Mouse (Mus musculus): ENCODE results near the gene Stk31. TPM values are rescaled to one million over a fixed set of nuclear protein-coding genes. Genes with fewer than 3 reads are reported as not detected.

Stk31 gene
- total RNA-seq (2014; rRNA removed; ENCODE audit: low replicate concordance) (0.31 TPM in 1 of 2 replicates, not detected in the other), polyA plus RNA-seq (2015; fragmentation: Nextera tagmentation; extraction: Ambion mirVana) (not detected in 2 replicates)

- Histone ChIP-seq H3K4me2 (ENCODE audit: low read depth, low read length) (no peak within 1 kb of the TSS), H3K4me3 (ENCODE audit: low read depth, low read length) (no peak within 1 kb of the TSS), H3K4me1 (ENCODE audit: control insufficient read depth, insufficient read depth) (no peaks in the 10 kb centered on the region), H3K27ac (ENCODE audit: low read depth) (no peak within 1 kb of the TSS), H3K9ac (replicated peaks; ENCODE audit: low read depth, low read length) (no peak within 1 kb of the TSS), H3K9me3 (replicated peaks; ENCODE audit: control insufficient read depth, low read length) (no peaks in the 10 kb centered on the region), H3K27me3 (ENCODE audit: control insufficient read depth, insufficient read depth, low read length) (no peaks in the 10 kb centered on the region), H3K36me3 (replicated peaks; ENCODE audit: control insufficient read depth, insufficient read depth, low read length) (no peaks in the 10 kb centered on the region)
- ATAC-seq (ENCODE audit: insufficient read depth, low read depth) (no peak), DNase-seq (ENCODE audit: low spot score) (no peak)
- WGBS, result 77% methylated on average over 34 of the region's 34 CpGs
- no peak for TF ChIP-seq CTCF (IDR thresholded peaks at IDR 0.05; ENCODE audit: low read depth)
- TF ChIP-seq EP300 (IDR thresholded peaks at IDR 0.05; ENCODE audit: low read depth), result no peak
These were observed at the start of gene Stk31 for GRCm38 (mm10) chr6:49395316-49395715. TSS of gene Stk31 (plus strand) at chr6:49395604.

GRCm38 (mm10) chr6:49349826-49350225, 45.6 kb upstream of the Stk31 start:
- no peak overlapping the region for H3K4me3 ChIP-seq (ENCODE audit: low read depth, low read length)
- no peak overlapping the region for H3K4me2 ChIP-seq (ENCODE audit: low read depth, low read length)
- no peaks in the 10 kb centered on the region for H3K27me3 ChIP-seq (ENCODE audit: control insufficient read depth, insufficient read depth, low read length)
- H3K4me1 ChIP-seq (ENCODE audit: control insufficient read depth, insufficient read depth), result no peaks in the 10 kb centered on the region
- 84% methylated on average over 7 of the region's 7 CpGs for WGBS
- no peak for DNase-seq (ENCODE audit: low spot score)
- H3K9me3 ChIP-seq (replicated peaks; ENCODE audit: control insufficient read depth, low read length), result no peaks in the 10 kb centered on the region
- TF ChIP-seq EP300 (IDR thresholded peaks at IDR 0.05; ENCODE audit: low read depth) (no peak), CTCF (IDR thresholded peaks at IDR 0.05; ENCODE audit: low read depth) (no peak)
- ATAC-seq (ENCODE audit: insufficient read depth, low read depth), result no peak
- H3K36me3 ChIP-seq (replicated peaks; ENCODE audit: control insufficient read depth, insufficient read depth, low read length), result no peaks in the 10 kb centered on the region
- no peak overlapping the region for H3K9ac ChIP-seq (replicated peaks; ENCODE audit: low read depth, low read length)
- no peak overlapping the region for H3K27ac ChIP-seq (ENCODE audit: low read depth)

GRCm38 (mm10) chr6:49354613-49355012, 40.8 kb upstream of the Stk31 start:
- H3K4me2 ChIP-seq (ENCODE audit: low read depth, low read length), result no peak overlapping the region
- WGBS, result 37% methylated on average over 3 of the region's 3 CpGs
- H3K27ac ChIP-seq (ENCODE audit: low read depth), result no peak overlapping the region
- H3K27me3 ChIP-seq (ENCODE audit: control insufficient read depth, insufficient read depth, low read length), result no peaks in the 10 kb centered on the region
- no peak overlapping the region for H3K9ac ChIP-seq (replicated peaks; ENCODE audit: low read depth, low read length)
- H3K9me3 ChIP-seq (replicated peaks; ENCODE audit: control insufficient read depth, low read length), result no peaks in the 10 kb centered on the region
- ATAC-seq (ENCODE audit: insufficient read depth, low read depth) (no peak), DNase-seq (ENCODE audit: low spot score) (peak; percentile 29)
- H3K4me3 ChIP-seq (ENCODE audit: low read depth, low read length), result no peak overlapping the region
- TF ChIP-seq CTCF (IDR thresholded peaks at IDR 0.05; ENCODE audit: low read depth) (no peak), EP300 (IDR thresholded peaks at IDR 0.05; ENCODE audit: low read depth) (peak; percentile 56; the same call in 1 of the 2 replicates)
- no peaks in the 10 kb centered on the region for H3K4me1 ChIP-seq (ENCODE audit: control insufficient read depth, insufficient read depth)
- no peaks in the 10 kb centered on the region for H3K36me3 ChIP-seq (replicated peaks; ENCODE audit: control insufficient read depth, insufficient read depth, low read length)

DNA sequence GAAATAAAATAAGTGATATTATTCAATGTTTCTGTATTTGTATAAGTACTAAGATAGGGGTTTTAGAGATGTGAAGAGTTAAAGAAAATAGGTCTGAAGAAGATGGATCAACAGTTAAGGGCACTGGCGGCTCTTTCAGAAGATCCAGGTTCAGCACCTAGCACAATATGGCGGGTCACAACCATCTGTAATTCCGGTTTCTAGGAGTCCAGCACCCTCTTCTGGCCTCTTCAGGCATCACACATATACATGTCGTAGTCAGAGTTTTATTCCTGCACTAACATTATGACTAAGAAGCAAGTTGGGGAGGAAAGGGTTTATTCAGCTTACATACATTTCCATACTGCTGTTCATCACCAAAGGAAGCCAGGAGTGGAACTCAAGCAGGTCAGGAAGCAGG, 40.2 kb upstream of the Stk31 start:
- H3K4me1 ChIP-seq (ENCODE audit: control insufficient read depth, insufficient read depth), result no peaks in the 10 kb centered on the region
- H3K4me3 ChIP-seq (ENCODE audit: low read depth, low read length), result no peak overlapping the region
- H3K9ac ChIP-seq (replicated peaks; ENCODE audit: low read depth, low read length), result no peak overlapping the region
- H3K4me2 ChIP-seq (ENCODE audit: low read depth, low read length), result no peak overlapping the region
- H3K27ac ChIP-seq (ENCODE audit: low read depth), result no peak overlapping the region
- DNase-seq (ENCODE audit: low spot score), result no peak
- H3K27me3 ChIP-seq (ENCODE audit: control insufficient read depth, insufficient read depth, low read length), result no peaks in the 10 kb centered on the region
- no peak for ATAC-seq (ENCODE audit: insufficient read depth, low read depth)
- H3K36me3 ChIP-seq (replicated peaks; ENCODE audit: control insufficient read depth, insufficient read depth, low read length), result no peaks in the 10 kb centered on the region
- no peaks in the 10 kb centered on the region for H3K9me3 ChIP-seq (replicated peaks; ENCODE audit: control insufficient read depth, low read length)
- peak; percentile 29 for TF ChIP-seq CTCF (IDR thresholded peaks at IDR 0.05; ENCODE audit: low read depth)
- TF ChIP-seq EP300 (IDR thresholded peaks at IDR 0.05; ENCODE audit: low read depth), result no peak
- 70% methylated on average over 4 of the region's 4 CpGs for WGBS

- Histone ChIP-seq H3K4me2 (ENCODE audit: low read depth, low read length) (no peak overlapping the region), H3K4me3 (ENCODE audit: low read depth, low read length) (no peak overlapping the region), H3K9ac (replicated peaks; ENCODE audit: low read depth, low read length) (no peak overlapping the region)
These were observed 35.0 kb upstream of the Stk31 start for GRCm38 (mm10) chr6:49360420-49360819.

More at GRCm38 (mm10) chr6:49360420-49360819, 35.0 kb upstream of the Stk31 start:
- no peaks in the 10 kb centered on the region for H3K27me3 ChIP-seq (ENCODE audit: control insufficient read depth, insufficient read depth, low read length)
- DNase-seq (ENCODE audit: low spot score) (no peak), ATAC-seq (ENCODE audit: insufficient read depth, low read depth) (no peak)
- no peaks in the 10 kb centered on the region for H3K36me3 ChIP-seq (replicated peaks; ENCODE audit: control insufficient read depth, insufficient read depth, low read length)
- no peak overlapping the region for H3K27ac ChIP-seq (ENCODE audit: low read depth)
- no peaks in the 10 kb centered on the region for H3K9me3 ChIP-seq (replicated peaks; ENCODE audit: control insufficient read depth, low read length)
- TF ChIP-seq CTCF (IDR thresholded peaks at IDR 0.05; ENCODE audit: low read depth) (0 out of 2 replicates have a peak, but pooled peaks have one; percentile 20), EP300 (IDR thresholded peaks at IDR 0.05; ENCODE audit: low read depth) (no peak)
- no peaks in the 10 kb centered on the region for H3K4me1 ChIP-seq (ENCODE audit: control insufficient read depth, insufficient read depth)
